Mouse (Mus musculus) cerebellum, postnatal 4 days (tissue): ENCODE measurements at regions not wholly inside any gene's neighbourhood (a gene's known extent, or its start where the extent isn't known, plus 50 kb on each side); places are given as distances from the start of the nearest gene placed in this dataset.
A peak's percentile ranks its signal among the peaks of the same experiment; 100 is the strongest.
"Not testable (repeated sequence)": the region's sequence is repeated elsewhere in the genome, so short reads cannot be mapped to it uniquely, and the experiment has no call there.

Experiments used
- DNase-seq, 2 experiments: peaks; one replicate each; pipeline ENCODE4 v3.0.0; 2022; ENCODE audit warnings: low spot score in 2 of 2, mixed read lengths in 1 of 2

- no peak for DNase-seq
These were observed 209.5 kb downstream of the Tbl1xr1 start for GRCm38 (mm10) chr3:22285904-22286303.

GRCm38 (mm10) chr3:22293466-22293865, 217.0 kb downstream of the Tbl1xr1 start:
- no peak for DNase-seq

- not testable (repeated sequence) for DNase-seq
These were observed 217.6 kb downstream of the Tbl1xr1 start for GRCm38 (mm10) chr3:22294081-22294480.

GRCm38 (mm10) chr3:22296925-22297324, 220.5 kb downstream of the Tbl1xr1 start:
- DNase-seq: not testable (repeated sequence)

GRCm38 (mm10) chr3:22297831-22298230, 221.4 kb downstream of the Tbl1xr1 start:
- DNase-seq: not testable (repeated sequence)

- DNase-seq: no peak
These were observed 224.1 kb downstream of the Tbl1xr1 start for GRCm38 (mm10) chr3:22300553-22300952.

- no peak for DNase-seq
These were observed 225.6 kb downstream of the Tbl1xr1 start for GRCm38 (mm10) chr3:22301991-22302517.

- no peak for DNase-seq
These were observed 227.7 kb downstream of the Tbl1xr1 start for GRCm38 (mm10) chr3:22304145-22304544.

GRCm38 (mm10) chr3:22306624-22307023, 230.2 kb downstream of the Tbl1xr1 start:
- DNase-seq: no peak

GRCm38 (mm10) chr3:22308962-22309361, 232.5 kb downstream of the Tbl1xr1 start:
- peak; percentile 67 to 83 for DNase-seq

- DNase-seq: peak in 1 of 2 experiments; percentile 18
These were observed 240.2 kb downstream of the Tbl1xr1 start for GRCm38 (mm10) chr3:22316466-22317185.

- not testable (repeated sequence) for DNase-seq
These were observed 244.0 kb downstream of the Tbl1xr1 start for GRCm38 (mm10) chr3:22320425-22320824.

GRCm38 (mm10) chr3:22331240-22331639, 254.8 kb downstream of the Tbl1xr1 start:
- no peak for DNase-seq
